Mouse (Mus musculus): ENCODE measurements at regions not wholly inside any gene's neighbourhood (a gene's known extent, or its start where the extent isn't known, plus 50 kb on each side); places are given as distances from the start of the nearest gene placed in this dataset.

- no peak overlapping the region for H3K4me3 ChIP-seq
- no peak for ATAC-seq (ENCODE audit: low FRiP score)
- H3K9ac ChIP-seq = no peak overlapping the region
- peaks cover 13% of the 10 kb centered on the region; the same call in 1 of the 2 replicates for H3K4me1 ChIP-seq
- H3K27me3 ChIP-seq = no peaks in the 10 kb centered on the region
- H3K4me2 ChIP-seq (replicated peaks) = no peak overlapping the region
- H3K9me3 ChIP-seq (replicated peaks) = no peaks in the 10 kb centered on the region
- 88% methylated on average over 2 of the region's 2 CpGs for WGBS
- H3K36me3 ChIP-seq = no peaks in the 10 kb centered on the region
- no peak overlapping the region for H3K27ac ChIP-seq
These were observed 73.0 kb upstream of the Gm47985 start for GRCm38 (mm10) chr1:151109333-151109732.

- WGBS = 67% methylated on average over 4 of the region's 4 CpGs
- no peak overlapping the region for H3K4me2 ChIP-seq (replicated peaks)
- ATAC-seq (ENCODE audit: low FRiP score) = no peak
These were observed 71.9 kb upstream of the Gm47985 start for GRCm38 (mm10) chr1:151110412-151110811.

GRCm38 (mm10) chr1:151111683-151112082 lies 70.7 kb upstream of the Gm47985 start:
- no peak overlapping the region for H3K27ac ChIP-seq
- H3K4me3 ChIP-seq = no peak overlapping the region
- no peak for ATAC-seq (ENCODE audit: low FRiP score)
- WGBS = 74% methylated on average over 6 of the region's 6 CpGs
- no peak overlapping the region for H3K9ac ChIP-seq
- H3K27me3 ChIP-seq = no peaks in the 10 kb centered on the region
- no peaks in the 10 kb centered on the region for H3K9me3 ChIP-seq (replicated peaks)
- H3K36me3 ChIP-seq = no peaks in the 10 kb centered on the region
- H3K4me2 ChIP-seq (replicated peaks) = no peak overlapping the region
- H3K4me1 ChIP-seq = peaks cover 13% of the 10 kb centered on the region; the same call in 1 of the 2 replicates

More at GRCm38 (mm10) chr1:151110412-151110811, 71.9 kb upstream of the Gm47985 start:
- Histone ChIP-seq H3K36me3 (no peaks in the 10 kb centered on the region), H3K4me1 (peaks cover 13% of the 10 kb centered on the region; the same call in 1 of the 2 replicates), H3K4me3 (no peak overlapping the region), H3K27me3 (no peaks in the 10 kb centered on the region), H3K9ac (no peak overlapping the region), H3K27ac (no peak overlapping the region), H3K9me3 (replicated peaks) (no peaks in the 10 kb centered on the region)

GRCm38 (mm10) chr1:151112390-151112789 lies 69.9 kb upstream of the Gm47985 start:
- no peak for ATAC-seq (ENCODE audit: low FRiP score)
- no peak overlapping the region for H3K4me3 ChIP-seq
- no peak overlapping the region for H3K9ac ChIP-seq
- H3K27me3 ChIP-seq = no peaks in the 10 kb centered on the region
- WGBS = 28% methylated on average over 2 of the region's 2 CpGs
- no peaks in the 10 kb centered on the region for H3K9me3 ChIP-seq (replicated peaks)
- H3K27ac ChIP-seq = no peak overlapping the region
- H3K36me3 ChIP-seq = no peaks in the 10 kb centered on the region
- H3K4me2 ChIP-seq (replicated peaks) = no peak overlapping the region
- H3K4me1 ChIP-seq = peaks cover 13% of the 10 kb centered on the region; the same call in 1 of the 2 replicates

- Histone ChIP-seq H3K36me3 (no peaks in the 10 kb centered on the region), H3K4me1 (peaks cover 13% of the 10 kb centered on the region; the same call in 1 of the 2 replicates), H3K4me2 (replicated peaks) (no peak overlapping the region), H3K9ac (no peak overlapping the region), H3K9me3 (replicated peaks) (no peaks in the 10 kb centered on the region), H3K27ac (no peak overlapping the region), H3K4me3 (no peak overlapping the region), H3K27me3 (no peaks in the 10 kb centered on the region)
- WGBS = 82% methylated on average over 2 of the region's 2 CpGs
- ATAC-seq (ENCODE audit: low FRiP score) = no peak
These were observed 69.1 kb upstream of the Gm47985 start for GRCm38 (mm10) chr1:151113199-151113598.

- Histone ChIP-seq H3K9me3 (replicated peaks) (no peaks in the 10 kb centered on the region), H3K4me1 (no peaks in the 10 kb centered on the region), H3K27me3 (no peaks in the 10 kb centered on the region), H3K9ac (no peak overlapping the region), H3K4me2 (replicated peaks) (no peak overlapping the region), H3K36me3 (no peaks in the 10 kb centered on the region), H3K4me3 (no peak overlapping the region), H3K27ac (no peak overlapping the region)
- ATAC-seq (ENCODE audit: low FRiP score) = no peak
- 53% methylated on average over 4 of the region's 4 CpGs for WGBS
These were observed 63.8 kb upstream of the Gm47985 start for GRCm38 (mm10) chr1:151118530-151118929.

DNA sequence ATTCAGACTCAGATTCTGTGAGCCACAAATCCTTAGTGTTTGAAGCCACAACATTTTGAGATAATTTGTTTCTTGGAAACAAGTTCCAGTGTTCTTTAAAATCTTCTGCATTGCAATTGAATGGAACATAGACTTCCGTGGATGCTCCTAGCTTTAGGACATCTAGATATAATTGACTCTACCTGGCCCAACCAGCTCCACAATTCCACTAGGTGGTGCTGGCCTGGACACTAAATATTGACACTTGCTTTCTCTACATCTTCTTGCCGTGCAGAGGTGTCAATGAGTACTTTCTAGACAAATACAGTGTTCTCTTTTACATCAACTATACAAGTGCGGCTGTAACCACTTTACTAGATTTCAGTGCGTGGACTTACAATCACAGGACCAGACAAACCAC lies 63.4 kb upstream of the Gm47985 start:
- H3K4me3 ChIP-seq = no peak overlapping the region

DNA sequence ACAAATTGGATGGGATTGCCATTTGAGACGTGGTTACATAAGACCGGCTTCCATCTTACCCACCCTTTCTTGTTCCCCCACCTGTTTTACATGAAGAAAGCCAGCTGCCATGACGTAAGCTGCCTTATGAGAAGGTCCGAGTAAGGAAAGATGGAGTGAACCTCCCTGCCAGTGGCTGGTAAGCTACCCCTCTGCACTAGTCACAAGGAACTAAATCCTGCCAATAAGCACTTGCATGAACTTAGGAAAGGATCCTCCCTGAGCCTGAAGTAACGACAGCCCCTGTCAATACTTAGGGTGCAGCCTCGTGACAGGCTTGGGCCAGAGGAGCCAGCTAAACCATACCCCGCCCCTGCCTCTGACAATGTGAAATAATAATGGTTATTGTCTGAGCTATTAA lies 62.8 kb upstream of the Gm47985 start:
- no peaks in the 10 kb centered on the region for H3K27me3 ChIP-seq
- H3K4me2 ChIP-seq (replicated peaks) = no peak overlapping the region
- H3K27ac ChIP-seq = no peak overlapping the region
- WGBS = 88% methylated on average over 7 of the region's 7 CpGs
- no peaks in the 10 kb centered on the region for H3K4me1 ChIP-seq
- no peaks in the 10 kb centered on the region for H3K9me3 ChIP-seq (replicated peaks)
- no peak overlapping the region for H3K4me3 ChIP-seq
- ATAC-seq (ENCODE audit: low FRiP score) = no peak
- no peaks in the 10 kb centered on the region for H3K36me3 ChIP-seq
- no peak overlapping the region for H3K9ac ChIP-seq

More for the DNA sequence above, 63.4 kb upstream of the Gm47985 start:
- Histone ChIP-seq H3K4me1 (no peaks in the 10 kb centered on the region), H3K9ac (no peak overlapping the region), H3K9me3 (replicated peaks) (no peaks in the 10 kb centered on the region), H3K4me2 (replicated peaks) (no peak overlapping the region), H3K27me3 (no peaks in the 10 kb centered on the region), H3K36me3 (no peaks in the 10 kb centered on the region), H3K27ac (no peak overlapping the region)
- ATAC-seq (ENCODE audit: low FRiP score) = no peak
- 93% methylated on average over 4 of the region's 4 CpGs for WGBS

- H3K9ac ChIP-seq = no peak overlapping the region
- H3K9me3 ChIP-seq (replicated peaks) = no peaks in the 10 kb centered on the region
- H3K4me1 ChIP-seq = no peaks in the 10 kb centered on the region
- H3K4me2 ChIP-seq (replicated peaks) = no peak overlapping the region
- no peak overlapping the region for H3K27ac ChIP-seq
- H3K36me3 ChIP-seq = no peaks in the 10 kb centered on the region
- H3K4me3 ChIP-seq = no peak overlapping the region
- ATAC-seq (ENCODE audit: low FRiP score) = no peak
- no peaks in the 10 kb centered on the region for H3K27me3 ChIP-seq
- WGBS = 98% methylated on average over 2 of the region's 2 CpGs
These were observed 60.7 kb upstream of the Gm47985 start for GRCm38 (mm10) chr1:151121686-151122085.

DNA sequence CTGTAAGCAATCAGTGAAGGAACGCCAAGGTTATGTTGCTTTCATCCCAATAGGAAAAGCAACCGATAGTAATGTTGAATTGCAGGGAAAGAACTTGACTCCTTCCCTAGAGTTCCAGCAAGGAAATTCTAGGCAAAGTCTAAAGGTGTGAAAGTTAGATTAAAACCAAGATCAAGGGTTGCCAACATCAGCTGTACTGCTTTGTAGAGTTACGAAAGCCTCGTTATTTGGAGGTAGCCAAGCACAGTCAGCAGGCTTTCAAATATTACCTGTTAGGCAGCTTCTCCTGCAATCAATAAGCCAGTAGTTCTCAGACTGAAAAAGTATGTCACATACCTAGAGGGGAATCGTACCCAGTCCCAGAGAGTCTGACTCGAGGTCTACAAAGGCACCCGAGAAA lies 58.4 kb upstream of the Gm47985 start:
- 92% methylated on average over 7 of the region's 7 CpGs for WGBS

GRCm38 (mm10) chr1:151125028-151125659 lies 57.2 kb upstream of the Gm47985 start:
- Histone ChIP-seq H3K4me3 (no peak overlapping the region), H3K27me3 (no peaks in the 10 kb centered on the region), H3K9ac (no peak overlapping the region), H3K4me1 (no peaks in the 10 kb centered on the region), H3K27ac (no peak overlapping the region), H3K36me3 (no peaks in the 10 kb centered on the region), H3K9me3 (replicated peaks) (no peaks in the 10 kb centered on the region), H3K4me2 (replicated peaks) (no peak overlapping the region)
- 89% methylated on average over 9 of the region's 9 CpGs for WGBS
- no peak for ATAC-seq (ENCODE audit: low FRiP score)

More for the DNA sequence above, 58.4 kb upstream of the Gm47985 start:
- no peak overlapping the region for H3K4me2 ChIP-seq (replicated peaks)
- no peaks in the 10 kb centered on the region for H3K4me1 ChIP-seq
- H3K4me3 ChIP-seq = no peak overlapping the region
- no peaks in the 10 kb centered on the region for H3K27me3 ChIP-seq
- ATAC-seq (ENCODE audit: low FRiP score) = no peak
- H3K27ac ChIP-seq = no peak overlapping the region
- no peak overlapping the region for H3K9ac ChIP-seq
- no peaks in the 10 kb centered on the region for H3K9me3 ChIP-seq (replicated peaks)
- no peaks in the 10 kb centered on the region for H3K36me3 ChIP-seq

GRCm38 (mm10) chr1:151125764-151126485 lies 56.4 kb upstream of the Gm47985 start:
- 73% methylated on average over 3 of the region's 3 CpGs for WGBS
- no peak overlapping the region for H3K9ac ChIP-seq
- no peak for ATAC-seq (ENCODE audit: low FRiP score)
- no peaks in the 10 kb centered on the region for H3K9me3 ChIP-seq (replicated peaks)
- H3K4me2 ChIP-seq (replicated peaks) = no peak overlapping the region
- H3K27ac ChIP-seq = no peak overlapping the region
- no peak overlapping the region for H3K4me3 ChIP-seq
- no peaks in the 10 kb centered on the region for H3K4me1 ChIP-seq
- H3K27me3 ChIP-seq = no peaks in the 10 kb centered on the region
- H3K36me3 ChIP-seq = no peaks in the 10 kb centered on the region

GRCm38 (mm10) chr1:151126756-151127155 lies 55.6 kb upstream of the Gm47985 start:
- Histone ChIP-seq H3K27ac (no peak overlapping the region), H3K9ac (no peak overlapping the region), H3K36me3 (no peaks in the 10 kb centered on the region), H3K27me3 (no peaks in the 10 kb centered on the region), H3K4me2 (replicated peaks) (no peak overlapping the region), H3K4me1 (no peaks in the 10 kb centered on the region), H3K4me3 (no peak overlapping the region), H3K9me3 (replicated peaks) (no peaks in the 10 kb centered on the region)
- no peak for ATAC-seq (ENCODE audit: low FRiP score)
- WGBS = 72% methylated on average over 1 of the region's 1 CpGs

All from hindbrain, embryonic 12.5 days (tissue).